Comparison of ENCODE assay signal across 9 mouse cellular contexts in genomic region chr8:4250306-4250970, GRCm38 (mm10). TPM values are rescaled to one million over a fixed set of nuclear protein-coding genes. Genes with fewer than 3 reads are reported as not detected.
DNase-seq lines count a peak whose midpoint lies in the region; ATAC-seq lines count a peak whose summit lies in the region.
"Had no signal": no experiment of that assay in that cellular context is flagged by ENCODE, and none has a peak within 500 bp of the region (broad histone marks: within the 10 kb centered on the region; RNA-seq: fewer than 3 reads in every experiment).

No protein-coding gene starts in this region.

- peak; percentile 3; the same call in 1 of the 2 replicates for ATAC-seq in kidney, embryonic 16.5 days (ENCODE audit: low FRiP score, low TSS enrichment)
- ATAC-seq in neural tube, embryonic 11.5 days (ENCODE audit: insufficient read depth, low FRiP score, low TSS enrichment), result no peak
- ATAC-seq in stomach, embryonic 16.5 days (ENCODE audit: insufficient read depth, low FRiP score), result peak; percentile 33; the same call in 1 of the 2 replicates

- H3K27me3 ChIP-seq in embryonic facial prominence, embryonic 10.5 days (replicated peaks; ENCODE audit: low read depth, poor library complexity, severe bottlenecking), result peaks cover 27% of the 10 kb centered on the region
- H3K27me3 ChIP-seq in kidney, embryonic 16.5 days (ENCODE audit: insufficient read depth, low read length), result no peaks in the 10 kb centered on the region
- H3K27me3 ChIP-seq in neural tube, embryonic 11.5 days (ENCODE audit: control insufficient read depth, insufficient read depth, low read length), result 0 out of 2 replicates have a peak, but pooled peaks cover 2% of the 10 kb centered on the region
- H3K27me3 ChIP-seq in stomach, embryonic 16.5 days (ENCODE audit: control insufficient read depth, insufficient read depth, low read length), result no peaks in the 10 kb centered on the region
- H3K27me3 ChIP-seq: embryonic facial prominence, embryonic 13.5 days had no signal

- peaks cover 45% of the 10 kb centered on the region for H3K4me1 ChIP-seq in embryonic facial prominence, embryonic 10.5 days
- H3K4me1 ChIP-seq in kidney, embryonic 16.5 days (ENCODE audit: insufficient read depth, low read length), result peaks cover 29% of the 10 kb centered on the region
- H3K4me1 ChIP-seq in neural tube, embryonic 11.5 days (ENCODE audit: control insufficient read depth, insufficient read depth, low read length), result peaks cover 5% of the 10 kb centered on the region
- H3K4me1 ChIP-seq in stomach, embryonic 16.5 days (ENCODE audit: control insufficient read depth, insufficient read depth, low read length), result peaks cover 12% of the 10 kb centered on the region

- H3K9ac ChIP-seq in kidney, embryonic 16.5 days (replicated peaks; ENCODE audit: low read length), result peak overlapping the region; percentile 14; the same call in 1 of the 2 replicates
- no peak overlapping the region for H3K9ac ChIP-seq in neural tube, embryonic 11.5 days (ENCODE audit: low read length)
- no peak overlapping the region for H3K9ac ChIP-seq in stomach, embryonic 16.5 days (ENCODE audit: low read length)

- peaks cover 56% of the 10 kb centered on the region for H3K36me3 ChIP-seq in embryonic facial prominence, embryonic 10.5 days (replicated peaks)
- H3K36me3 ChIP-seq in kidney, embryonic 16.5 days (ENCODE audit: insufficient read depth, low read length), result peaks cover 36% of the 10 kb centered on the region
- H3K36me3 ChIP-seq in neural tube, embryonic 11.5 days (ENCODE audit: control insufficient read depth, insufficient read depth, low read length), result peaks cover 8% of the 10 kb centered on the region
- H3K36me3 ChIP-seq in stomach, embryonic 16.5 days (ENCODE audit: control insufficient read depth, insufficient read depth, low read length), result peaks cover 12% of the 10 kb centered on the region; the same call in 1 of the 2 replicates

- H3K4me3 ChIP-seq in embryonic facial prominence, embryonic 10.5 days, result 0 out of 2 replicates have a peak overlapping the region, but pooled peaks have one; percentile 12
- no peak overlapping the region for H3K4me3 ChIP-seq in kidney, embryonic 16.5 days (ENCODE audit: low read length)
- no peak overlapping the region for H3K4me3 ChIP-seq in neural tube, embryonic 11.5 days (ENCODE audit: low read depth, low read length)
- H3K4me3 ChIP-seq in stomach, embryonic 16.5 days (replicated peaks; ENCODE audit: low read length), result no peak overlapping the region
- H3K4me3 ChIP-seq: embryonic facial prominence, embryonic 13.5 days had no signal

- no peaks in the 10 kb centered on the region for H3K9me3 ChIP-seq in embryonic facial prominence, embryonic 10.5 days
- H3K9me3 ChIP-seq in kidney, embryonic 16.5 days (ENCODE audit: low read length), result no peaks in the 10 kb centered on the region
- no peaks in the 10 kb centered on the region for H3K9me3 ChIP-seq in neural tube, embryonic 11.5 days (ENCODE audit: control insufficient read depth, low read length)
- H3K9me3 ChIP-seq in stomach, embryonic 16.5 days (replicated peaks; ENCODE audit: control insufficient read depth, low read length), result no peaks in the 10 kb centered on the region
- H3K9me3 ChIP-seq: embryonic facial prominence, embryonic 13.5 days had no signal

- no peak overlapping the region for H3K4me2 ChIP-seq in kidney, embryonic 16.5 days (replicated peaks; ENCODE audit: low read depth, low read length)
- no peak overlapping the region for H3K4me2 ChIP-seq in neural tube, embryonic 11.5 days (ENCODE audit: low read depth)
- no peak overlapping the region for H3K4me2 ChIP-seq in stomach, embryonic 16.5 days (ENCODE audit: low read depth, low read length)
- H3K4me2 ChIP-seq: embryonic facial prominence, embryonic 13.5 days had no signal

- H3K27ac ChIP-seq in embryonic facial prominence, embryonic 10.5 days (replicated peaks), result no peak overlapping the region
- H3K27ac ChIP-seq in kidney, embryonic 16.5 days (ENCODE audit: low read length), result no peak overlapping the region
- H3K27ac ChIP-seq in neural tube, embryonic 11.5 days (ENCODE audit: low read depth, low read length), result no peak overlapping the region
- H3K27ac ChIP-seq in stomach, embryonic 16.5 days (ENCODE audit: low read length), result no peak overlapping the region
- H3K27ac ChIP-seq: embryonic facial prominence, embryonic 13.5 days had no signal

- 29% methylated on average over 26 of the region's 26 CpGs for WGBS in embryonic facial prominence, embryonic 10.5 days
- WGBS in kidney, embryonic 16.5 days, result 43% methylated on average over 26 of the region's 26 CpGs
- 28% methylated on average over 26 of the region's 26 CpGs for WGBS in neural tube, embryonic 11.5 days
- 39% methylated on average over 26 of the region's 26 CpGs for WGBS in stomach, embryonic 16.5 days

- DNase-seq in B cell, adult 2 months, result peak; percentile 93
- peak; percentile 94 for DNase-seq in adrenal gland, postnatal 14 days
- peak; percentile 88 for DNase-seq in embryonic facial prominence, embryonic 10.5 days (ENCODE audit: low spot score)
- peak; percentile 80 to 87 for DNase-seq in heart, adult 18-20 months
- DNase-seq in liver, result peak; percentile 87
- DNase-seq in neural tube, embryonic 11.5 days (ENCODE audit: low spot score), result peak; percentile 85

RNA-seq across cellular contexts. Expression of gene Tgfbr3l, which starts 2.4 kb away (rescaled TPM):
- 12.2 and 12.4 TPM in 2 replicates for total RNA-seq in adrenal gland, postnatal 14 days (2021)
- polyA plus RNA-seq in embryonic facial prominence, embryonic 10.5 days (2016; fragmentation: Nextera tagmentation; extraction: Ambion mirVana), result 4.4 and 5.2 TPM in 2 replicates
- total RNA-seq in heart, adult 18-20 months (2021), result 1 to 10 TPM; 1.7 TPM
- 4.2 and 4.8 TPM in 2 replicates for polyA plus RNA-seq in kidney, embryonic 16.5 days (2015; fragmentation: Nextera tagmentation; extraction: Ambion mirVana)
- 2.1 and 2.3 TPM in 2 replicates for polyA plus RNA-seq in neural tube, embryonic 11.5 days (2014; fragmentation: Nextera tagmentation; extraction: Ambion mirVana)
- polyA plus RNA-seq in stomach, embryonic 16.5 days (2015; fragmentation: Nextera tagmentation; extraction: Ambion mirVana), result 3.0 and 4.9 TPM in 2 replicates

RNA-seq across cellular contexts. Expression of gene Snapc2, which starts 2.4 kb away (rescaled TPM):
- total RNA-seq in adrenal gland, postnatal 14 days (2021), result 21.0 and 24.3 TPM in 2 replicates
- 62.3 and 64.6 TPM in 2 replicates for polyA plus RNA-seq in embryonic facial prominence, embryonic 10.5 days (2016; fragmentation: Nextera tagmentation; extraction: Ambion mirVana)
- 10 to 100 TPM; 16.5 to 21.0 TPM for total RNA-seq in heart, adult 18-20 months (2021)
- polyA plus RNA-seq in kidney, embryonic 16.5 days (2015; fragmentation: Nextera tagmentation; extraction: Ambion mirVana), result 60.1 and 61.9 TPM in 2 replicates
- polyA plus RNA-seq in neural tube, embryonic 11.5 days (2014; fragmentation: Nextera tagmentation; extraction: Ambion mirVana), result 61.4 and 68.6 TPM in 2 replicates
- 41.6 and 41.8 TPM in 2 replicates for polyA plus RNA-seq in stomach, embryonic 16.5 days (2015; fragmentation: Nextera tagmentation; extraction: Ambion mirVana)

RNA-seq across cellular contexts. Expression of gene Ctxn1, which starts 8.6 kb away (rescaled TPM):
- total RNA-seq in adrenal gland, postnatal 14 days (2021), result 7.9 and 11.3 TPM in 2 replicates
- polyA plus RNA-seq in embryonic facial prominence, embryonic 10.5 days (2016; fragmentation: Nextera tagmentation; extraction: Ambion mirVana), result 121 and 134 TPM in 2 replicates
- total RNA-seq in heart, adult 18-20 months (2021), result under 1 TPM; 0.37 to 0.69 TPM
- polyA plus RNA-seq in kidney, embryonic 16.5 days (2015; fragmentation: Nextera tagmentation; extraction: Ambion mirVana), result 109 and 118 TPM in 2 replicates
- 140 TPM in 2 replicates for polyA plus RNA-seq in neural tube, embryonic 11.5 days (2014; fragmentation: Nextera tagmentation; extraction: Ambion mirVana)
- 65.9 and 67.9 TPM in 2 replicates for polyA plus RNA-seq in stomach, embryonic 16.5 days (2015; fragmentation: Nextera tagmentation; extraction: Ambion mirVana)

RNA-seq across cellular contexts. Expression of gene Gm49320, which starts 11.8 kb away (rescaled TPM):
- not detected in 2 replicates for total RNA-seq in adrenal gland, postnatal 14 days (2021)
- polyA plus RNA-seq in embryonic facial prominence, embryonic 10.5 days (2016; fragmentation: Nextera tagmentation; extraction: Ambion mirVana), result 0.44 and 0.85 TPM in 2 replicates
- under 1 TPM in 1 of 2 experiments, not detected in 1; 0.31 TPM for total RNA-seq in heart, adult 18-20 months (2021)
- polyA plus RNA-seq in kidney, embryonic 16.5 days (2015; fragmentation: Nextera tagmentation; extraction: Ambion mirVana), result 1.2 and 1.3 TPM in 2 replicates
- 0.43 and 0.70 TPM in 2 replicates for polyA plus RNA-seq in neural tube, embryonic 11.5 days (2014; fragmentation: Nextera tagmentation; extraction: Ambion mirVana)
- polyA plus RNA-seq in stomach, embryonic 16.5 days (2015; fragmentation: Nextera tagmentation; extraction: Ambion mirVana), result 0.79 TPM in 2 replicates

RNA-seq across cellular contexts. Expression of gene Map2k7, which starts 11.9 kb away (rescaled TPM):
- 75.9 and 86.0 TPM in 2 replicates for total RNA-seq in adrenal gland, postnatal 14 days (2021)
- 31.0 and 32.8 TPM in 2 replicates for polyA plus RNA-seq in embryonic facial prominence, embryonic 10.5 days (2016; fragmentation: Nextera tagmentation; extraction: Ambion mirVana)
- total RNA-seq in heart, adult 18-20 months (2021), result 10 to 100 TPM; 65.1 to 66.5 TPM
- 30.6 and 33.6 TPM in 2 replicates for polyA plus RNA-seq in kidney, embryonic 16.5 days (2015; fragmentation: Nextera tagmentation; extraction: Ambion mirVana)
- 23.0 and 23.4 TPM in 2 replicates for polyA plus RNA-seq in neural tube, embryonic 11.5 days (2014; fragmentation: Nextera tagmentation; extraction: Ambion mirVana)
- polyA plus RNA-seq in stomach, embryonic 16.5 days (2015; fragmentation: Nextera tagmentation; extraction: Ambion mirVana), result 19.8 and 23.8 TPM in 2 replicates
